Comparison of ENCODE assay signal across 8 mouse cellular contexts in genomic region chr4:132260404-132261379, GRCm38 (mm10). TPM values are rescaled to one million over a fixed set of nuclear protein-coding genes. Genes with fewer than 3 reads are reported as not detected.
A peak's percentile ranks its signal among the peaks of the same experiment; 100 is the strongest.
DNase-seq lines count a peak whose midpoint lies in the region; ATAC-seq and TF ChIP-seq lines count a peak whose summit lies in the region.

No protein-coding gene starts in this region.

- peak in 1 of 2 experiments; percentile 50; a peak in 1 of 4 replicates for TF ChIP-seq POLR2A in MEL (IDR thresholded peaks at IDR 0.05; ENCODE audit: control insufficient read depth in 1 of 2, insufficient read depth in 1 of 2, low read depth in 1 of 2, low read length in 2 of 2, poor library complexity in 1 of 2)
- TF ChIP-seq POLR2A in cortical plate, adult 2 months (IDR thresholded peaks at IDR 0.05; ENCODE audit: extremely low read depth, insufficient read depth, low read length) = no peak
- no peak for TF ChIP-seq POLR2A in kidney, adult 2 months (IDR thresholded peaks at IDR 0.05; ENCODE audit: low read depth, low read length)

- peaks cover 0 to 19% of the 10 kb centered on the region in 2 experiments; a peak in 2 of 4 replicates for H3K36me3 ChIP-seq in MEL (ENCODE audit: control insufficient read depth in 1 of 2, insufficient read depth in 2 of 2, low read length in 2 of 2)
- no peaks in the 10 kb centered on the region for H3K36me3 ChIP-seq in kidney, adult 2 months (ENCODE audit: control insufficient read depth, insufficient read depth, low read length)
- no peaks in the 10 kb centered on the region for H3K36me3 ChIP-seq in lung, postnatal 0 days (ENCODE audit: insufficient read depth, low read length)

- H3K27me3 ChIP-seq in MEL (ENCODE audit: control insufficient read depth in 1 of 2, insufficient read depth in 2 of 2, low read length in 2 of 2) = no peaks in the 10 kb centered on the region
- H3K27me3 ChIP-seq in kidney, adult 2 months (replicated peaks; ENCODE audit: control insufficient read depth, insufficient read depth, low read length) = no peaks in the 10 kb centered on the region
- no peaks in the 10 kb centered on the region for H3K27me3 ChIP-seq in lung, postnatal 0 days (replicated peaks; ENCODE audit: insufficient read depth, low read length)

- TF ChIP-seq RAD21 in MEL (IDR thresholded peaks at IDR 0.05; ENCODE audit: low read depth, low read length) = no peak

- ATAC-seq in lung, postnatal 0 days = peak; percentile 95
- ATAC-seq in megakaryocyte-erythroid progenitor cell, adult 5-6 weeks (replicated peaks; ENCODE audit: low FRiP score, low TSS enrichment, poor library complexity, severe bottlenecking) = no peak

- H3K27ac ChIP-seq in MEL (ENCODE audit: control insufficient read depth, low read depth, low read length) = peak overlapping the region; percentile 87
- peak overlapping the region; percentile 74 for H3K27ac ChIP-seq in cortical plate, adult 2 months (ENCODE audit: insufficient read depth, low read length)
- peak overlapping the region; percentile 98 for H3K27ac ChIP-seq in kidney, adult 2 months (ENCODE audit: insufficient read depth, low read depth, low read length)
- peak overlapping the region; percentile 96 for H3K27ac ChIP-seq in lung, postnatal 0 days (ENCODE audit: low read length)

- H3K9me3 ChIP-seq in MEL (replicated peaks; ENCODE audit: insufficient read depth, low read length) = no peaks in the 10 kb centered on the region
- H3K9me3 ChIP-seq in lung, postnatal 0 days (ENCODE audit: low read length) = no peaks in the 10 kb centered on the region

- WGBS in kidney, adult 2 months = 6% methylated on average over 46 of the region's 64 CpGs
- 4% methylated on average over 31 of the region's 64 CpGs for WGBS in lung, postnatal 0 days

- no peak for TF ChIP-seq CTCF in MEL (IDR thresholded peaks at IDR 0.05 in 2 of 3, conservative IDR thresholded peaks at IDR 0.05 in 1 of 3; ENCODE audit: control insufficient read depth in 1 of 3, insufficient read depth in 1 of 3, low read depth in 2 of 3, low read length in 3 of 3, poor library complexity in 1 of 3, severe bottlenecking in 1 of 3)
- TF ChIP-seq CTCF in cortical plate, adult 2 months (IDR thresholded peaks at IDR 0.05; ENCODE audit: extremely low read depth, insufficient read depth, low read length) = no peak
- TF ChIP-seq CTCF in kidney, adult 2 months (conservative IDR thresholded peaks at IDR 0.05; ENCODE audit: insufficient read depth, insufficient read length, low read depth, low read length) = no peak
- no peak for TF ChIP-seq CTCF in lung, postnatal 0 days (IDR thresholded peaks at IDR 0.05)

- peak overlapping the region; percentile 96 to 99 for H3K4me3 ChIP-seq in MEL (ENCODE audit: control insufficient read depth in 1 of 2, insufficient read depth in 1 of 2, low read depth in 2 of 2, low read length in 2 of 2)
- peak overlapping the region; percentile 63 for H3K4me3 ChIP-seq in cortical plate, adult 2 months (ENCODE audit: insufficient read depth, low read length)
- peak overlapping the region; percentile 92 for H3K4me3 ChIP-seq in kidney, adult 2 months (ENCODE audit: insufficient read depth, low read depth, low read length)
- peak overlapping the region; percentile 76 for H3K4me3 ChIP-seq in lung, postnatal 0 days (ENCODE audit: low read depth, low read length)

- H3K79me2 ChIP-seq in MEL (ENCODE audit: control insufficient read depth, insufficient read depth, low read length, poor library complexity) = peaks cover 39% of the 10 kb centered on the region

- no peak for TF ChIP-seq EP300 in MEL (IDR thresholded peaks at IDR 0.05; ENCODE audit: low read depth in 1 of 2, low read length in 2 of 2)
- TF ChIP-seq EP300 in lung, postnatal 0 days (IDR thresholded peaks at IDR 0.05) = no peak

- H3K4me1 ChIP-seq in MEL (ENCODE audit: control insufficient read depth in 1 of 2, insufficient read depth in 2 of 2, low read length in 2 of 2) = peaks cover 9 to 16% of the 10 kb centered on the region in 2 experiments; a peak in 3 of 4 replicates
- peaks cover 5% of the 10 kb centered on the region; the same call in 1 of the 2 replicates for H3K4me1 ChIP-seq in cortical plate, adult 2 months (ENCODE audit: control insufficient read depth, insufficient read depth, low read length)
- H3K4me1 ChIP-seq in kidney, adult 2 months (ENCODE audit: control insufficient read depth, insufficient read depth, low read length) = peaks cover 18% of the 10 kb centered on the region
- peaks cover 11% of the 10 kb centered on the region; the same call in 1 of the 2 replicates for H3K4me1 ChIP-seq in lung, postnatal 0 days (ENCODE audit: insufficient read depth, low read depth, low read length)

- DNase-seq in 416B (ENCODE audit: low read depth) (peak; percentile 63), MEL (ENCODE audit: low read depth, low spot score) (peak; percentile 65)
- DNase-seq in heart, adult 11 months = peak; percentile 98
- peak; percentile 60 for DNase-seq in kidney, adult 2 months
- peak; percentile 81 for DNase-seq in lung, postnatal 0 days (ENCODE audit: low spot score)
- DNase-seq in ovary, postnatal 14 days (ENCODE audit: low spot score) = peak; percentile 26

- H3K9ac ChIP-seq in MEL (ENCODE audit: control insufficient read depth, low read depth, low read length, poor library complexity, severe bottlenecking) = peak overlapping the region; percentile 87
- peak overlapping the region; percentile 94 for H3K9ac ChIP-seq in lung, postnatal 0 days (replicated peaks; ENCODE audit: low read depth)

- H3K4me2 ChIP-seq in lung, postnatal 0 days (replicated peaks; ENCODE audit: low read depth, low read length) = peak overlapping the region; percentile 85

TF ChIP-seq in MEL, 35 proteins besides CTCF, POLR2A, EP300 and RAD21 (continues in another document):
- TF ChIP-seq ELF1 (IDR thresholded peaks at IDR 0.05; ENCODE audit: low read depth, low read length) = peak; percentile 88
- no peak for TF ChIP-seq POLR2AphosphoS5 (IDR thresholded peaks at IDR 0.05; ENCODE audit: borderline replicate concordance, low read depth, low read length)
- TF ChIP-seq SIN3A (IDR thresholded peaks at IDR 0.05; ENCODE audit: low read length) = peak; percentile 57
- TF ChIP-seq MAFK (IDR thresholded peaks at IDR 0.05; ENCODE audit: borderline replicate concordance, low read depth, low read length) = no peak
- TF ChIP-seq MAX (IDR thresholded peaks at IDR 0.05; ENCODE audit: low read length) = 0 out of 2 replicates have a peak, but pooled peaks have one; percentile 17
- TF ChIP-seq JUND (IDR thresholded peaks at IDR 0.05; ENCODE audit: low read depth, low read length) = no peak
- no peak for TF ChIP-seq MYB (IDR thresholded peaks at IDR 0.05; ENCODE audit: low read depth, low read length)
- TF ChIP-seq E2F4 (IDR thresholded peaks at IDR 0.05; ENCODE audit: borderline replicate concordance, low read depth, low read length) = no peak
- TF ChIP-seq SMC3 (IDR thresholded peaks at IDR 0.05; ENCODE audit: low read depth, low read length) = no peak
- no peak for TF ChIP-seq GABPA (IDR thresholded peaks at IDR 0.05; ENCODE audit: low read depth, low read length)
- no peak for TF ChIP-seq MEF2A (IDR thresholded peaks at IDR 0.05; ENCODE audit: extremely low read depth, insufficient replicate concordance, low read depth, low read length, poor library complexity, severe bottlenecking)
- no peak for TF ChIP-seq ETS1 (IDR thresholded peaks at IDR 0.05; ENCODE audit: low read depth, low read length)
- no peak; the same call in 1 of the 2 replicates for TF ChIP-seq HCFC1 (IDR thresholded peaks at IDR 0.05; ENCODE audit: low read depth, low read length)

RNA-seq across cellular contexts. Expression of gene Gmeb1, which starts 0.7 kb away (rescaled TPM):
- total RNA-seq in MEL (2012; rRNA removed) = 9.9 and 12.0 TPM in 2 replicates
- 10 to 100 TPM in 1 of 2 experiments, not detected in 1; 29.6 TPM for polyA plus RNA-seq in MEL (2012; ENCODE audit: insufficient read depth in 1 of 2, insufficient read length in 2 of 2, low read depth in 1 of 2, low replicate concordance in 2 of 2, missing spikeins in 1 of 2)
- 19.1 and 20.6 TPM in 2 replicates for polyA plus RNA-seq in cortical plate, adult 2 months (2012; rRNA removed)
- polyA plus RNA-seq in kidney, adult 2 months (2012; rRNA removed) = 10.7 and 12.8 TPM in 2 replicates
- 17.0 and 23.6 TPM in 2 replicates for polyA plus RNA-seq in lung, postnatal 0 days (2015; fragmentation: Nextera tagmentation; extraction: Ambion mirVana)
- 24.1 and 37.8 TPM in 2 replicates for total RNA-seq in megakaryocyte-erythroid progenitor cell, adult 5-6 weeks (2014; fragmentation: Nextera tagmentation)
- 22.0 and 25.1 TPM in 2 replicates for total RNA-seq in megakaryocyte-erythroid progenitor cell, adult 5-6 weeks (2017)

RNA-seq across cellular contexts. Expression of gene Taf12, which starts 13.5 kb away (rescaled TPM):
- total RNA-seq in MEL (2012; rRNA removed) = 56.7 and 62.6 TPM in 2 replicates
- 10 to 100 TPM in 1 of 2 experiments, not detected in 1; 76.4 TPM for polyA plus RNA-seq in MEL (2012; ENCODE audit: insufficient read depth in 1 of 2, insufficient read length in 2 of 2, low read depth in 1 of 2, low replicate concordance in 2 of 2, missing spikeins in 1 of 2)
- polyA plus RNA-seq in cortical plate, adult 2 months (2012; rRNA removed) = 15.9 and 19.4 TPM in 2 replicates
- polyA plus RNA-seq in kidney, adult 2 months (2012; rRNA removed) = 12.2 and 15.0 TPM in 2 replicates
- polyA plus RNA-seq in lung, postnatal 0 days (2015; fragmentation: Nextera tagmentation; extraction: Ambion mirVana) = 32.1 and 39.7 TPM in 2 replicates
- 46.1 and 55.7 TPM in 2 replicates for total RNA-seq in megakaryocyte-erythroid progenitor cell, adult 5-6 weeks (2014; fragmentation: Nextera tagmentation)
- total RNA-seq in megakaryocyte-erythroid progenitor cell, adult 5-6 weeks (2017) = 71.5 and 106 TPM in 2 replicates

RNA-seq across cellular contexts. Expression of gene Rab42, which starts 42.5 kb away (rescaled TPM):
- 0.52 and 0.85 TPM in 2 replicates for total RNA-seq in MEL (2012; rRNA removed)
- polyA plus RNA-seq in MEL (2012; ENCODE audit: insufficient read depth in 1 of 2, insufficient read length in 2 of 2, low read depth in 1 of 2, low replicate concordance in 2 of 2, missing spikeins in 1 of 2) = under 1 TPM in 1 of 2 experiments, not detected in 1; 0.40 TPM
- polyA plus RNA-seq in cortical plate, adult 2 months (2012; rRNA removed) = 3.8 and 5.3 TPM in 2 replicates
- polyA plus RNA-seq in kidney, adult 2 months (2012; rRNA removed) = 7.2 and 8.9 TPM in 2 replicates
- polyA plus RNA-seq in lung, postnatal 0 days (2015; fragmentation: Nextera tagmentation; extraction: Ambion mirVana) = 2.3 and 3.1 TPM in 2 replicates
- not detected in 2 replicates for total RNA-seq in megakaryocyte-erythroid progenitor cell, adult 5-6 weeks (2014; fragmentation: Nextera tagmentation)
- not detected in 2 replicates for total RNA-seq in megakaryocyte-erythroid progenitor cell, adult 5-6 weeks (2017)

RNA-seq across cellular contexts. Expression of gene Ythdf2, which starts 48.6 kb away (rescaled TPM):
- total RNA-seq in MEL (2012; rRNA removed) = 78.2 and 80.4 TPM in 2 replicates
- polyA plus RNA-seq in MEL (2012; ENCODE audit: insufficient read depth in 1 of 2, insufficient read length in 2 of 2, low read depth in 1 of 2, low replicate concordance in 2 of 2, missing spikeins in 1 of 2) = 100 to 1,000 TPM; 103 to 979 TPM
- 19.3 and 20.5 TPM in 2 replicates for polyA plus RNA-seq in cortical plate, adult 2 months (2012; rRNA removed)
- polyA plus RNA-seq in kidney, adult 2 months (2012; rRNA removed) = 14.5 and 15.3 TPM in 2 replicates
- 55.3 and 60.4 TPM in 2 replicates for polyA plus RNA-seq in lung, postnatal 0 days (2015; fragmentation: Nextera tagmentation; extraction: Ambion mirVana)
- total RNA-seq in megakaryocyte-erythroid progenitor cell, adult 5-6 weeks (2014; fragmentation: Nextera tagmentation) = 54.6 and 67.9 TPM in 2 replicates
- 61.7 and 65.6 TPM in 2 replicates for total RNA-seq in megakaryocyte-erythroid progenitor cell, adult 5-6 weeks (2017)

Comparison
In these comparisons a context has a peak if more than half of its experiments do, and no peak if none do; other contexts are left out.
1. DNase-seq: peak in every context shown above with its lines; median percentile 98 in heart, adult 11 months; 81 in lung, postnatal 0 days; 65 in MEL; 63 in 416B; 60 in kidney, adult 2 months; 26 in ovary, postnatal 14 days.